Mouse (Mus musculus) c-Kit-positive CD71-positive TER-119-negative erythroid progenitor cells, embryonic 14.5 days (primary cell): Measurements from ENCODE around the gene Hist1h3g.
"Not testable (repeated sequence)": the region's sequence is repeated elsewhere in the genome, so short reads cannot be mapped to it uniquely, and the experiment has no call there.

Source experiments
- DNase-seq: peaks from one replicate; pipeline ENCODE4 v3.0.0-alpha.2; 2013; ENCODE audit warnings: low read depth

The Hist1h3g gene

GRCm38 (mm10) chr13:23536076-23536822 lies 1.0 kb downstream of the Hist1h3g start:
- DNase-seq: no peak

GRCm38 (mm10) chr13:23537006-23537710 lies 1.9 kb downstream of the Hist1h3g start:
- DNase-seq: no peak

GRCm38 (mm10) chr13:23538249-23538648 lies 3.0 kb downstream of the Hist1h3g start:
- no peak for DNase-seq

- DNase-seq: not testable (repeated sequence)
Measured at GRCm38 (mm10) chr13:23539821-23540220, 4.6 kb downstream of the Hist1h3g start.

DNA sequence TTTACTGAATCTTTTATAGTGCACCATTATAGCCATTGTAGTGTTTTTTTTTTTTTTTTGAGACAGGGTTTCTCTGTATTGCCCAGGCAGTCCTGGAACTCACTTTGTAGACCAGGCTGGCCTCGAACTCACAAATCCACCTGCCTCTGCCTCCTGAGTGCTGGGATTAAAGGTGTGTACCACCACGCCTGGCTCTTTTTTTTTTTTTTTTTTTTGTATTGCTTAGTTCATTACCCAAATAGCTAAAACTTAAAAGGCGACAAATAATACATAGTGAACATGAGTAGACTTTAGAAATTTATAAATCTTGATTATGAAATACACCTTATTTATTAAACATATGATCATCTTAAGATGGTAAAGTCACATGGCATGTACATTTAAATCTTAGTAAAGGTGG lies 6.3 kb downstream of the Hist1h3g start:
- DNase-seq: no peak

- not testable (repeated sequence) for DNase-seq
Measured at GRCm38 (mm10) chr13:23542225-23542980, 7.2 kb downstream of the Hist1h3g start.

GRCm38 (mm10) chr13:23542999-23543607 lies 7.9 kb downstream of the Hist1h3g start, which contains the start of gene Hist1h2bh:
Gene Hist1h2bh (minus strand): TSS chr13:23543392.
- peak; percentile 97 for DNase-seq

DNA sequence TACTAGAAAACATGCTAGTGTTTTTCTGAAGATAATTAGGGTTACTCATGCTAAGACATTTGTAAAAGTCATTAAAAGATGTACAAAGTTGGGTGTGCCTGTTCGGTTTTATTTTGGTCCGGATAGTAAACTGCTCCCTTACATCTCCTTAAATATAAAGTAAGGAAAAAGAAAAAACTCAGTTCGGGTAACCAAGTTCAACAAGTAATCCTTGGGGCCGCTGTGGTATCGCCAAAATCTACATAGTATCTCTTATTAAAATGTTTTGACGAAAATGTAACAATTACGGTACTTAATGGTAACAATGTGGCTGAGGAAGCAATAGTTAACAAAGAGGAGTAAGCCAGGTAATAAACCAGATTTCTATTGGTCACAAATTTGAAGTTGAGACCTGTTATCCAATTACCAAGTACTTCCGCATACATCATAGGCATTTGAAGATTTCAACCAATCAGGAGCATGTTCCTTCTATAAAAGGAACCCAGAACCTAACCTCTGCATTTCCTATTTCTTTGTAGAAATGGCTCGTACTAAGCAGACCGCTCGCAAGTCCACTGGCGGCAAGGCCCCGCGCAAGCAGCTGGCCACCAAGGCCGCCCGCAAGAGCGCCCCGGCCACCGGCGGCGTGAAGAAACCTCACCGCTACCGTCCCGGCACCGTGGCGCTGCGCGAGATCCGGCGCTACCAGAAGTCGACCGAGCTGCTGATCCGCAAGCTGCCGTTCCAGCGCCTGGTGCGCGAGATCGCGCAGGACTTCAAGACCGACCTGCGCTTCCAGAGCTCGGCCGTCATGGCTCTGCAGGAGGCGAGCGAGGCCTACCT lies 9.0 kb downstream of the Hist1h3g start, which contains the start of gene Hist1h3f:
Gene Hist1h3f (plus strand): TSS at position 88 of the 822 bp plus-strand sequence.
- peak; percentile 91 for DNase-seq

DNA sequence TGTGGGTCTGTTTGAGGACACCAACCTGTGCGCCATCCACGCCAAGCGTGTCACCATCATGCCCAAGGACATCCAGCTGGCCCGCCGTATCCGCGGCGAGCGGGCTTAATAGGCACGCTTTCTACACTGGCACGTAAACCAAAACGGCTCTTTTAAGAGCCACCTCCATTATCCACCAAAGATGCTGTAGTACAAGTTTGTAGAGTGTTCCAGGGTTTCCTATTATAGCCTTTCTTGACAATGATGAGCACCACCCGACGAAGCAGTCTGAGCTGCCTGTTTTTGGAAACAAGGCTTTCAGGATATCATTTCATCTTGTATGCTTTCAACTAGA lies 9.5 kb downstream of the Hist1h3g start:
- DNase-seq: not testable (repeated sequence)

GRCm38 (mm10) chr13:23546694-23547093 lies 11.5 kb downstream of the Hist1h3g start:
- DNase-seq: no peak

- no peak for DNase-seq
Measured at GRCm38 (mm10) chr13:23550761-23551145, 15.5 kb downstream of the Hist1h3g start.

DNA sequence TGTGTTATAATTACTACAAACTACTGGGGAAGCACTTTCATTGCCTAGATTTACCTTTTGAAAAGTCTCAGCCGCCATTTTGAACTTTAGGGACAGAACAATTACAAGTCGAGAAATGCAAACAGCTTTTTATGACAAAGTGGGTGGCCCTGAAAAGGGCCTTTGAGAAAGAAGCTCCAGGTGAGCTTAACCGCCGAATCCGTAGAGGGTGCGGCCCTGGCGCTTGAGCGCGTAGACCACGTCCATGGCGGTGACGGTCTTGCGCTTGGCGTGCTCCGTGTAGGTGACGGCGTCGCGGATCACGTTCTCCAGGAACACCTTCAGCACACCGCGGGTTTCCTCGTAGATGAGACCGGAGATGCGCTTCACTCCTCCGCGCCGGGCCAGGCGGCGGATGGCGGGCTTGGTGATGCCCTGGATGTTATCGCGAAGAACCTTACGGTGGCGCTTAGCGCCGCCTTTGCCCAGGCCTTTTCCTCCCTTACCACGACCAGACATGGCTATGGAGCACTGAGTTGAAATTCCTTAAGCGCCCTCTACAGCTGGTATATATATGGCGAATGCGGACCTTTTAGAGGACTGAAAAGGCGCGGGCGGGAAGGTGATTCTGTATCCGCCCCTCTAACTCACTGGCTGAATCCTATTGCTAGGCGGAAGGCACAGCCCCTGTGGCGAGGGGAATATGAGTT lies 16.1 kb downstream of the Hist1h3g start, which contains the start of gene Hist1h4f:
Gene Hist1h4f (minus strand): TSS at position 503 of the 689 bp plus-strand sequence.
- DNase-seq: peak; percentile 95

DNA sequence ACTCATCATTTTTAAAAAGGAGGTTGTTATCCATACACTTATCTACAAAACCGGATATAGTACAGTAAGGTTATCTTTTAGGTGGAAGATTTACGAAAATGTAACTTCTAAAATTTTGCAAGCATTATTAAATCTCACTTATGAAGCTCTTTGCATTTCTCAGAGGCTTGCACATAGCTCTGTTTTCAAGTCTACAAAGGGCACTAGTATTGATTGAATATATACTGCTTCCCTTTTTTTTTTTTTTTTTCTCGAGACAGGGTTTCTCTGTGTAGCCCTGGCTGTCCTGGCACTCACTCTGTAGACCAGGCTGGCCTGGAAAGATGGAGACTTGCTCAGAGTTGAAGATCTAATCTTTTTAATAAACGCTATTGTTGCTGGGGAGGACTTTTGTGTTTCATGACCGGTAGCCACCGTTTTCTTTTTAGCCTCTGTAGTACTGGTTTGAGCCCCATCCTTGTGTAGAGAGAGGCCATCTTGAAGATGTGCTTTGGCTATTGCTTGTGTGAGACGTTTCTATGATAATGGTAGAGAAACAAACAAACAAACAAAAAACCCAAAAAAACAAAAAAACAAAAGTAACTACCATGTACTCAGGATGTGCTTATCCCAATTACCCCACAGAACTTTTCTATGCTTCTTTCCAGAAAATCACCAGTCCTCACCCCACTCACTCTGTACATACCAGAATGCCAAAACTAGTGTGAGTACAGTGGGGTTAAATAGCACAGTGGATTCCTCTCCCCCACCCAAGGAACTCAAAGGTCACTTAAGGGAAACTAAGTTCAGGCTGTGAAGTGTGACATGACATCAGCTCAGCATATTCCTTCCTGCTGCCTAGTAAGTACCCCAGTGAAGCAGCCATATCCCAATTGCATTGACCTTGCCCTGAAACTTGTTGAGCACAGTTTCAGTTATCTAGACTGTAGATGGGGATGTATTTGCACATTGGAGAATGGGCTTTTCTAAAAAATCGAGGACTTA lies 17.0 kb downstream of the Hist1h3g start:
- no peak for DNase-seq

DNA sequence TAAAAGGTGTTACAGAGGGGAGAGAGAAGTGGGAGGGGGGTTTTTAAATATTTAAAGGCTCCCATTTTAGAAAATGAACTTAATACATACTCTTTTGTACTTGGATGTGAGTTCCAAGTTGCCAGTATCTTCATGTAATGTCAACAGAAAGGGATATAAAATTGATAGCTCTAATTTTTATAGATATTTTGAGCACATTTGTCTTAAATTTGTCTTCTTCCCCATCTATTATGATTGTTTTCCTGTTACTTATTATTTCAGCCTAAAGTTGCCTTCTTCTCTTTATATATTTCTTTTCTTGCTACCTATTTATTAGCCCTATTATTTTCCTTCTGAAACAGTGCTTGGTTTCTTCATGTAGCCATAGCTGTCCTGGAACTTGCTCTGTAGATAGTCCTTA lies 17.7 kb downstream of the Hist1h3g start, which contains the start of gene Hist1h1d:
Gene Hist1h1d (plus strand): TSS at position 301 of the 400 bp plus-strand sequence.
- DNase-seq: no peak

- DNase-seq: no peak
Measured at GRCm38 (mm10) chr13:23554393-23554792, 19.2 kb downstream of the Hist1h3g start.

- DNase-seq: no peak
Measured at GRCm38 (mm10) chr13:23554925-23555838, 20.0 kb downstream of the Hist1h3g start.

DNA sequence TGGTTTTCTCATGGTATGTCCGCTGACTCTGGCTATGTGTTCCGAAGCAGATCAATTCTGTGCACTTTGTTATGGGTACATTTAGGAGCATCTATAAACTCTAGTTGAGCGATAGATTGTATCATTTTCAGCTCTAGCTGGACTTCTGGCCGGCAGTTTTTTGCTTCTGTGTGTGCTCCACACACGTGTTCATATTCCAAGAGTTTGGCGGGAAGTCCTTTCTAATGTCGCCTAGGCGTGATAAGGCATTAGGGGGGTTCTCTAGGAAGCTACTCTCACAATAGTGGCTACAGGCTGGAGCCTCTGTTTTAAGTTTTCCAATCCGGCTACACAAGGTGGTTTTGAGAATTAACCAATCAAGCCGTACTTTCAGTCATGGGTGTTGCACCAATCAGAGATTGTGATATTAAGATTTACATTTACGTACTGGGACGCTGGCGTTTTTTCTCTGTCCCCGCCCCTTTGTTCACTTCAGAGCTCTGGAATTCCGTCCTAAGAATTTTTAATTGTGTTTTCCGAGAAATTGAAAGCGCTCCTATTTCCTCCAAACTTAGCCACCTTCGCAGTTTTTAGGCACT lies 20.7 kb downstream of the Hist1h3g start:
- DNase-seq: no peak

DNA sequence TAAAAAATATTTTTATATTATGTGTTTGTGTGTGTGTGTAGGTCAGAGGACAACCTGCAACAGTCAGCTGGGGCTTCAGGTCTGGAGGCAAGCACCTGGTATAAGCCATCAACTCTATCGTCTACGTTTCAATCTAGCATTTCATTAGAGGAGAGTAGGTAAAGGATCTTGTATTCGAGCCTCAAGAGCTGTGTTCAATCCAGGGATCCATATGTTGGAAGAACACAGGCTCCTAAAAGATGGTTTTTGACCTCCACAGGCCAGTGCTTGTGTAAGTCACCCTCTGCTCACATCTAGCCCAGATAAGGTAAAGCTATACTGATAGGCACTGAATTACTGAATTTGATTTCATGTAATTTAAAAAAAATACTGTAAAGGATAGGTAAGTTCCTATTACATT lies 21.7 kb downstream of the Hist1h3g start:
- DNase-seq: no peak
